Mouse (Mus musculus) CH12.LX (cell line): ENCODE data around the gene B3gnt3. TPM values are rescaled to one million over a fixed set of nuclear protein-coding genes. Genes with fewer than 3 reads are reported as not detected.

Experiments
- DNase-seq: peaks from one replicate; pipeline ENCODE4 v3.0.0-alpha.2; 2013; ENCODE audit errors: extremely low read depth
- H3K27ac ChIP-seq: 2 replicates; pipeline ENCODE4 v1.5.1; 2012; ENCODE audit warnings: low read depth, mild to moderate bottlenecking, control low read depth, moderate library complexity; ENCODE audit not compliant: insufficient read depth
- H3K27me3 ChIP-seq: replicated peaks from 2 replicates; pipeline ENCODE3; 2012; ENCODE audit warnings: inconsistent platforms
- H3K36me3 ChIP-seq, 2 experiments: replicated peaks in 1 of 2; 2 replicates each; pipeline versions ENCODE3 to v1.6.1; 2012; ENCODE audit warnings: inconsistent platforms in 1 of 2, low read length in 1 of 2, mild to moderate bottlenecking in 1 of 2, mixed read lengths in 1 of 2, moderate library complexity in 1 of 2; ENCODE audit not compliant: control insufficient read depth in 1 of 2, insufficient read depth in 1 of 2
- H3K4me1 ChIP-seq, 2 experiments: 2 replicates each; pipeline ENCODE4 v1.6.1; 2012; ENCODE audit warnings: inconsistent platforms in 1 of 2, moderate library complexity in 1 of 2; ENCODE audit not compliant: insufficient read depth in 2 of 2, control insufficient read depth in 1 of 2
- H3K4me2 ChIP-seq: 2 replicates; pipeline ENCODE4 v1.6.1; 2012; ENCODE audit warnings: low read depth, mild to moderate bottlenecking, control low read depth; ENCODE audit not compliant: poor library complexity, insufficient read depth, severe bottlenecking
- H3K4me3 ChIP-seq, 3 experiments: fragments of 150-350 bp in 1 of 3; sonication (generic) in 1 of 3; replicated peaks in 1 of 3; 2 replicates each; pipeline versions ENCODE3 to v1.5.1; 2011 to 2012; ENCODE audit warnings: low read depth in 2 of 3, low read length in 2 of 3, mild to moderate bottlenecking in 2 of 3, moderate library complexity in 2 of 3, control low read depth in 1 of 3, improper control_type of control experiment in 1 of 3, inconsistent platforms in 1 of 3, mixed read lengths in 1 of 3; ENCODE audit not compliant: poor library complexity in 1 of 3
- H3K79me2 ChIP-seq: replicated peaks from 2 replicates; pipeline ENCODE4 v1.6.1; 2012; ENCODE audit warnings: mild to moderate bottlenecking, moderate library complexity; ENCODE audit not compliant: control insufficient read depth, poor library complexity, insufficient read depth, severe bottlenecking; ENCODE audit errors: extremely low read depth
- H3K9ac ChIP-seq: 2 replicates; pipeline ENCODE4 v1.6.1; 2012; ENCODE audit warnings: low read depth, mild to moderate bottlenecking, control low read depth, moderate library complexity; ENCODE audit not compliant: insufficient read depth
- H3K9me3 ChIP-seq: replicated peaks from 2 replicates; pipeline ENCODE3; 2012; ENCODE audit warnings: low read length, inconsistent platforms, mixed read lengths
- CHD2 ChIP-seq: IDR thresholded peaks from 2 replicates; pipeline ENCODE4 v1.6.1; 2011; ENCODE audit warnings: low read length, improper control_type of control experiment
- CTCF ChIP-seq, 2 experiments: IDR thresholded peaks in 1 of 2; conservative IDR thresholded peaks in 1 of 2; 2 replicates each; pipeline ENCODE4 v1.5.1; 2011 to 2012; ENCODE audit warnings: low read depth in 2 of 2, low read length in 2 of 2, improper control_type of control experiment in 1 of 2, inconsistent platforms in 1 of 2, mild to moderate bottlenecking in 1 of 2, moderate library complexity in 1 of 2
- IRF4 ChIP-seq: IDR thresholded peaks from 2 replicates; pipeline ENCODE4 v1.6.1; 2014; ENCODE audit warnings: low read depth, mild to moderate bottlenecking, inconsistent platforms, low read length, improper control_type of control experiment
- JUND ChIP-seq: conservative IDR thresholded peaks from 2 replicates; pipeline ENCODE4 v1.6.1; 2011; ENCODE audit warnings: low read depth, low read length, improper control_type of control experiment
- MAX ChIP-seq: IDR thresholded peaks from 2 replicates; pipeline ENCODE4 v1.6.1; 2011; ENCODE audit warnings: low read length, improper control_type of control experiment
- MEF2A ChIP-seq: IDR thresholded peaks from 2 replicates; pipeline ENCODE4 v1.6.1; 2014; ENCODE audit warnings: low read depth, mild to moderate bottlenecking, inconsistent platforms, low read length, improper control_type of control experiment, borderline replicate concordance
- MXI1 ChIP-seq: IDR thresholded peaks from 2 replicates; pipeline ENCODE4 v1.6.1; 2011; ENCODE audit warnings: mild to moderate bottlenecking, low read depth, low read length, improper control_type of control experiment
- MYC ChIP-seq: IDR thresholded peaks from 2 replicates; pipeline ENCODE4 v1.6.1; 2011; ENCODE audit warnings: low read depth, mild to moderate bottlenecking, improper control_type of control experiment, low read length
- RAD21 ChIP-seq: IDR thresholded peaks from 2 replicates; pipeline ENCODE4 v1.6.1; 2011; ENCODE audit warnings: low read depth, mild to moderate bottlenecking, low read length, improper control_type of control experiment, moderate library complexity
- SMC3 ChIP-seq: IDR thresholded peaks from 2 replicates; pipeline ENCODE4 v1.6.1; 2011; ENCODE audit warnings: low read depth, low read length, improper control_type of control experiment
- TCF12 ChIP-seq: IDR thresholded peaks from 2 replicates; pipeline ENCODE4 v1.6.1; 2014; ENCODE audit warnings: low read depth, mild to moderate bottlenecking, inconsistent platforms, low read length, improper control_type of control experiment
- ZMIZ1 ChIP-seq: IDR thresholded peaks from 2 replicates; pipeline ENCODE4 v1.6.1; 2012; ENCODE audit warnings: low read depth, mild to moderate bottlenecking, inconsistent platforms, low read length, improper control_type of control experiment
- dilution Hi-C: fragments of 300-500 bp; cut with MboI; formaldehyde crosslinking; loops from 2 replicates; pipeline ENCODE4 v1.14.3; 2020; ENCODE audit warnings: low sequenced_read_pairs; ENCODE audit not compliant: extremely low pct_unique_long_range_greater_than_20kb, extremely low pct_ligation_motif_present
- in situ Hi-C: fragments of 300-500 bp; cut with MboI; formaldehyde crosslinking; loops from 3 replicates; pipeline ENCODE4 v1.14.3; 2019; ENCODE audit warnings: low sequenced_read_pairs, low pct_ligation_motif_present, low pct_unique_long_range_greater_than_20kb, mixed read lengths
- polyA plus RNA-seq: library from polyadenylated mRNA; unstranded; fragments of >175 nt; gene quantifications from 2 replicates; pipeline ENCODE4 v1.2.1, GENCODE M21; 2012; ENCODE audit warnings: low read depth; ENCODE audit not compliant: insufficient read length
- total RNA-seq, 2 experiments: library from RNA; depleted of rRNA; stranded (reverse); fragments of 300-350 nt in 1 of 2; fragments of >200 nt in 1 of 2; gene quantifications; 2 replicates each; pipeline ENCODE4 v1.2.3; 2012 to 2014

Gene B3gnt3
- total and polyA plus RNA-seq, 3 experiments, result 0.24 to 0.98 TPM; not detected in 1

GRCm38 (mm10) chr8:71702923-71703322 lies 1.3 kb upstream of the B3gnt3 start:
- Histone ChIP-seq H3K27me3 (no peaks in the 10 kb centered on the region), H3K9me3 (no peaks in the 10 kb centered on the region), H3K9ac (no peak overlapping the region), H3K79me2 (no peaks in the 10 kb centered on the region), H3K36me3 (peaks cover 6 to 11% of the 10 kb centered on the region in 2 experiments), H3K4me1 (peaks cover 0 to 3% of the 10 kb centered on the region in 2 experiments; a peak in 1 of 4 replicates), H3K4me3 (no peak overlapping the region), H3K4me2 (no peak overlapping the region), H3K27ac (no peak overlapping the region)
- TF ChIP-seq MXI1 (no peak), CTCF (conservative IDR thresholded peaks at IDR 0.05 in 1 of 2, IDR thresholded peaks at IDR 0.05 in 1 of 2; ENCODE audit: low read depth in 2 of 2, low read length in 2 of 2) (peak in 1 of 2 experiments; percentile 18; a peak in 1 of 4 replicates), CHD2 (no peak)
- in situ Hi-C loops (no loop called here), dilution Hi-C loops (no loop called here)
- DNase-seq, result no peak

GRCm38 (mm10) chr8:71702087-71702432 lies 471 bp upstream of the B3gnt3 start:
- no peak overlapping the region for H3K4me3 ChIP-seq
- H3K27ac ChIP-seq, result no peak overlapping the region
- H3K4me1 ChIP-seq, result peaks cover 0 to 3% of the 10 kb centered on the region in 2 experiments; a peak in 1 of 4 replicates
- in situ Hi-C loops, result no loop called here
- TF ChIP-seq RAD21 (peak; percentile 29), SMC3 (peak; percentile 55), MEF2A (no peak), CTCF (conservative IDR thresholded peaks at IDR 0.05 in 1 of 2, IDR thresholded peaks at IDR 0.05 in 1 of 2; ENCODE audit: low read depth in 2 of 2, low read length in 2 of 2) (peak in 1 of 2 experiments; percentile 64; a peak in 2 of 4 replicates)
- H3K27me3 ChIP-seq, result no peaks in the 10 kb centered on the region
- no peaks in the 10 kb centered on the region for H3K79me2 ChIP-seq
- H3K9ac ChIP-seq, result no peak overlapping the region
- peak overlapping the region; percentile 85 for H3K4me2 ChIP-seq
- no peaks in the 10 kb centered on the region for H3K9me3 ChIP-seq
- H3K36me3 ChIP-seq, result peaks cover 1 to 2% of the 10 kb centered on the region in 2 experiments
- no peak for DNase-seq
- dilution Hi-C loops, result no loop called here

GRCm38 (mm10) chr8:71700493-71701269 lies 908 bp downstream of the B3gnt3 start:
- H3K4me2 ChIP-seq, result peak overlapping the region; percentile 85
- H3K27ac ChIP-seq, result no peak overlapping the region
- no peak for TF ChIP-seq TCF12
- TF ChIP-seq ZMIZ1, result no peak
- no peak for TF ChIP-seq CTCF (conservative IDR thresholded peaks at IDR 0.05 in 1 of 2, IDR thresholded peaks at IDR 0.05 in 1 of 2; ENCODE audit: low read depth in 2 of 2, low read length in 2 of 2)
- TF ChIP-seq JUND, result no peak
- TF ChIP-seq MAX, result no peak
- TF ChIP-seq IRF4, result no peak
- TF ChIP-seq MYC, result no peak
- in situ Hi-C loops (no loop called here), dilution Hi-C loops (no loop called here)
- H3K27me3 ChIP-seq, result no peaks in the 10 kb centered on the region
- no peaks in the 10 kb centered on the region for H3K9me3 ChIP-seq
- peak overlapping the region in 2 of 3 experiments; percentile 43 for H3K4me3 ChIP-seq
- no peaks in the 10 kb centered on the region for H3K79me2 ChIP-seq
- peak overlapping the region; percentile 30; the same call in 1 of the 2 replicates for H3K9ac ChIP-seq
- peaks cover 0 to 3% of the 10 kb centered on the region in 2 experiments; a peak in 1 of 4 replicates for H3K4me1 ChIP-seq
- H3K36me3 ChIP-seq, result no peaks in the 10 kb centered on the region
- DNase-seq, result no peak
